Mouse (Mus musculus) heart, adult 2 months (tissue): ENCODE data around the gene Uba3. TPM values are rescaled to one million over a fixed set of nuclear protein-coding genes. Genes with fewer than 3 reads are reported as not detected.

Experiments
- DNase-seq, 2 experiments: peaks; one replicate each; pipeline ENCODE4 v3.0.0; 2021
- H3K27ac ChIP-seq: fragments of 200-600 bp; 2 replicates; pipeline ENCODE4 v1.8.1; 2022
- H3K27me3 ChIP-seq: fragments of 200-500 bp; 2 replicates; pipeline ENCODE4 v1.6.1; 2012; ENCODE audit warnings: mild to moderate bottlenecking, low read length, inconsistent platforms, mixed read lengths; ENCODE audit not compliant: control insufficient read depth, insufficient read depth
- H3K36me3 ChIP-seq: fragments of 200-500 bp; 2 replicates; pipeline ENCODE4 v1.6.1; 2012; ENCODE audit warnings: low read length, inconsistent platforms; ENCODE audit not compliant: control insufficient read depth, insufficient read depth
- H3K4me1 ChIP-seq: fragments of 200-500 bp; 2 replicates; pipeline ENCODE4 v1.6.1; 2011; ENCODE audit warnings: low read length; ENCODE audit not compliant: control insufficient read depth, insufficient read depth
- H3K4me3 ChIP-seq: fragments of 200-600 bp; 2 replicates; pipeline ENCODE4 v1.8.1; 2022
- H3K79me2 ChIP-seq: fragments of 200-500 bp; replicated peaks from 2 replicates; pipeline ENCODE4 v1.6.1; 2012; ENCODE audit warnings: mild to moderate bottlenecking, inconsistent platforms, low read length, moderate library complexity, mixed read lengths; ENCODE audit not compliant: control insufficient read depth, insufficient read depth
- H3K9ac ChIP-seq: fragments of 200-500 bp; 2 replicates; pipeline ENCODE4 v1.6.1; 2012; ENCODE audit warnings: low read depth, mild to moderate bottlenecking, control low read depth, inconsistent platforms, low read length, mixed read lengths
- CTCF ChIP-seq: fragments of 200-600 bp; IDR thresholded peaks from 2 replicates; pipeline ENCODE4 v1.8.1; 2022; ENCODE audit warnings: antibody characterized with exemption, mild to moderate bottlenecking, moderate library complexity
- EP300 ChIP-seq: fragments of 200-500 bp; IDR thresholded peaks from 2 replicates; pipeline ENCODE4 v1.6.1; 2011; ENCODE audit warnings: low read depth, low read length, control low read depth; ENCODE audit not compliant: insufficient read depth
- POLR2A ChIP-seq: fragments of 200-500 bp; IDR thresholded peaks from 2 replicates; pipeline ENCODE4 v1.6.1; 2011; ENCODE audit warnings: mild to moderate bottlenecking, low read depth, low read length, control low read depth; ENCODE audit not compliant: insufficient read depth
- WGBS: fragments of 180-500 bp; shearing (Covaris S2); methylation state at CpG from one replicate; pipeline ENCODE4 v1.1.7; 2018; 5-methylcytosine and 5-hydroxymethylcytosine counted together
- intact Hi-C: fragments of 180-260 bp; cut with DNase I; formaldehyde crosslinking; loops from one replicate; pipeline ENCODE4 v1.15.1; 2025
- polyA plus RNA-seq: library from polyadenylated mRNA; depleted of rRNA; stranded (reverse); fragments of >200 nt; gene quantifications from 2 replicates; pipeline ENCODE4 v1.2.3, GENCODE M21; 2012
- total RNA-seq, 2 experiments: library from RNA; stranded (reverse); gene quantifications; 2 replicates each; pipeline ENCODE4 v1.2.3; 2021

Uba3 gene
- total and polyA plus RNA-seq, 3 experiments, result 20.0 to 59.3 (median 55.2) TPM

GRCm38 (mm10) chr6:97226083-97226491, 20.6 kb upstream of the Uba3 start:
- 56% methylated on average over 1 of the region's 1 CpGs for WGBS

GRCm38 (mm10) chr6:97224505-97224904, 19.1 kb upstream of the Uba3 start:
- TF ChIP-seq EP300, result no peak
- no peak for TF ChIP-seq POLR2A
- 0 out of 2 replicates have a peak, but pooled peaks have one; percentile 7 for TF ChIP-seq CTCF
- 90% methylated on average over 8 of the region's 8 CpGs for WGBS
- intact Hi-C loops, result no loop called here
- Histone ChIP-seq H3K4me3 (no peak overlapping the region), H3K36me3 (peaks cover 16% of the 10 kb centered on the region), H3K27ac (peak overlapping the region; percentile 29), H3K27me3 (no peaks in the 10 kb centered on the region), H3K9ac (no peak overlapping the region), H3K79me2 (peaks cover 2% of the 10 kb centered on the region), H3K4me1 (peaks cover 19% of the 10 kb centered on the region)
- DNase-seq, result no peak

More at GRCm38 (mm10) chr6:97226083-97226491, 20.6 kb upstream of the Uba3 start:
- intact Hi-C loops, result no loop called here
- TF ChIP-seq EP300 (no peak), CTCF (no peak), POLR2A (no peak)
- Histone ChIP-seq H3K27ac (peak overlapping the region; percentile 20; the same call in 1 of the 2 replicates), H3K9ac (no peak overlapping the region), H3K27me3 (no peaks in the 10 kb centered on the region), H3K79me2 (peaks cover 2% of the 10 kb centered on the region), H3K36me3 (peaks cover 14% of the 10 kb centered on the region), H3K4me3 (no peak overlapping the region), H3K4me1 (peaks cover 18% of the 10 kb centered on the region)
- no peak for DNase-seq

DNA sequence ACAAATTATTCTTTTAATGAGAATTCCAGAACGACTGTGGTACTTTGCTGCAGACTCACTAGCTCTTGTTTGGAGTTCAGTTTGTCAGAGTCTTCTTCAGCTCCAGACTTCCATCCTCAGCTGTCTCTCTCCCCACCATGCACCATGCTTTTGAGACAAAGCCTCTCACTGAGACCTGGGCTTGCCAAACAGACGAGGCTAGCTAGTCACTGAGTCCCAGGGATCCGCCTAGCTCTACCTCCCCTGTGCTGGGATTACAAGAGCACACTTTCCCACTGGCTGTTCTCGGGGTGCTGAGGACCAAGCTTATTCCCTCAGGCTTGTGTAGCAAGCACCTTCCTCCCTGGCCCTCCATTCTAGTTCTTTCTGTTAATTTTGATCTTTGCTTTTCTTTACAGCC, 18.1 kb upstream of the Uba3 start:
- Histone ChIP-seq H3K9ac (no peak overlapping the region), H3K27ac (peak overlapping the region; percentile 64), H3K79me2 (peaks cover 2% of the 10 kb centered on the region), H3K4me3 (no peak overlapping the region), H3K27me3 (no peaks in the 10 kb centered on the region), H3K36me3 (peaks cover 16% of the 10 kb centered on the region), H3K4me1 (peaks cover 19% of the 10 kb centered on the region)
- WGBS, result 68% methylated on average over 4 of the region's 4 CpGs
- no peak for DNase-seq
- intact Hi-C loops, result no loop called here
- TF ChIP-seq EP300 (no peak), POLR2A (no peak), CTCF (no peak)

GRCm38 (mm10) chr6:97222931-97223467, 17.6 kb upstream of the Uba3 start:
- peak overlapping the region; percentile 64 for H3K27ac ChIP-seq
- peaks cover 19% of the 10 kb centered on the region for H3K4me1 ChIP-seq
- no peak overlapping the region for H3K9ac ChIP-seq
- 13% methylated on average over 5 of the region's 5 CpGs for WGBS
- no peak for TF ChIP-seq POLR2A
- TF ChIP-seq EP300, result no peak
- no peak for TF ChIP-seq CTCF
- no peak overlapping the region for H3K4me3 ChIP-seq
- H3K27me3 ChIP-seq, result no peaks in the 10 kb centered on the region
- DNase-seq, result no peak
- H3K79me2 ChIP-seq, result peaks cover 2% of the 10 kb centered on the region
- H3K36me3 ChIP-seq, result peaks cover 16% of the 10 kb centered on the region
- intact Hi-C loops, result no loop called here

DNA sequence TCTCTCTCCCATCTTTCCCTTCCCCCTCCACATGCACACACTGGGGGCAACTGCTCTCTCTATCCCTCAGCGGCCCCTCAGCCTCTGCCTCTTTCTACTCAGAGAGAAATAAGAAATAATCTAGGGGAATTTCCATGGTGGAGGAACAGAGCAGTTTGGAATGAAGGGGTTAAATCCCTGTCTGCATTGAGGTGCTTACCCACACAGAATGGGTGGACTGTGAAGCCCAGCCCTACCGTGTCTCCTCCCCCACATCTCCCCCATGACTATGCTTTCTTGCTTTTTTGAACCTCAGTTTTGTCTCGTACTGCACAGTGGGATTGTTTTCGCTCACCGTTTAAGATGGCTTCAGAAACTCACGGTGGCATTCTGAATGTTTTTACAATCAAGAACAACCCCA, 16.9 kb upstream of the Uba3 start:
- Histone ChIP-seq H3K27ac (peak overlapping the region; percentile 64), H3K9ac (no peak overlapping the region), H3K4me1 (peaks cover 20% of the 10 kb centered on the region), H3K27me3 (no peaks in the 10 kb centered on the region), H3K4me3 (no peak overlapping the region), H3K79me2 (peaks cover 2% of the 10 kb centered on the region), H3K36me3 (peaks cover 17% of the 10 kb centered on the region)
- WGBS, result 59% methylated on average over 6 of the region's 6 CpGs
- TF ChIP-seq POLR2A, result no peak
- no peak for TF ChIP-seq EP300
- no peak for TF ChIP-seq CTCF
- intact Hi-C loops, result no loop called here
- DNase-seq, result no peak

GRCm38 (mm10) chr6:97221205-97222025, 16.0 kb upstream of the Uba3 start:
- no peaks in the 10 kb centered on the region for H3K27me3 ChIP-seq
- H3K9ac ChIP-seq, result no peak overlapping the region
- peaks cover 2% of the 10 kb centered on the region for H3K79me2 ChIP-seq
- TF ChIP-seq CTCF (no peak), POLR2A (no peak), EP300 (no peak)
- H3K36me3 ChIP-seq, result peaks cover 22% of the 10 kb centered on the region
- no peak for DNase-seq
- WGBS, result 63% methylated on average over 15 of the region's 15 CpGs
- intact Hi-C loops, result no loop called here
- no peak overlapping the region for H3K4me3 ChIP-seq
- H3K4me1 ChIP-seq, result peaks cover 21% of the 10 kb centered on the region
- H3K27ac ChIP-seq, result no peak overlapping the region; the same call in 1 of the 2 replicates
